Mouse (Mus musculus): ENCODE data around the gene Gja3.
"Not testable (repeated sequence)": the region's sequence is repeated elsewhere in the genome, so short reads cannot be mapped to it uniquely, and the experiment has no call there.

Gene Gja3

GRCm38 (mm10) chr14:57057563-57058321 is at the start of gene Gja3:
Gene Gja3 (minus strand): TSS chr14:57058100.
- no peak for DNase-seq

- no peak for DNase-seq
Observed at GRCm38 (mm10) chr14:57107091-57107490, 49.2 kb upstream of the Gja3 start.

- DNase-seq, result no peak
Observed at GRCm38 (mm10) chr14:57105721-57106120, 47.8 kb upstream of the Gja3 start.

GRCm38 (mm10) chr14:57105111-57105510 is 47.2 kb upstream of the Gja3 start:
- DNase-seq, result no peak

DNA sequence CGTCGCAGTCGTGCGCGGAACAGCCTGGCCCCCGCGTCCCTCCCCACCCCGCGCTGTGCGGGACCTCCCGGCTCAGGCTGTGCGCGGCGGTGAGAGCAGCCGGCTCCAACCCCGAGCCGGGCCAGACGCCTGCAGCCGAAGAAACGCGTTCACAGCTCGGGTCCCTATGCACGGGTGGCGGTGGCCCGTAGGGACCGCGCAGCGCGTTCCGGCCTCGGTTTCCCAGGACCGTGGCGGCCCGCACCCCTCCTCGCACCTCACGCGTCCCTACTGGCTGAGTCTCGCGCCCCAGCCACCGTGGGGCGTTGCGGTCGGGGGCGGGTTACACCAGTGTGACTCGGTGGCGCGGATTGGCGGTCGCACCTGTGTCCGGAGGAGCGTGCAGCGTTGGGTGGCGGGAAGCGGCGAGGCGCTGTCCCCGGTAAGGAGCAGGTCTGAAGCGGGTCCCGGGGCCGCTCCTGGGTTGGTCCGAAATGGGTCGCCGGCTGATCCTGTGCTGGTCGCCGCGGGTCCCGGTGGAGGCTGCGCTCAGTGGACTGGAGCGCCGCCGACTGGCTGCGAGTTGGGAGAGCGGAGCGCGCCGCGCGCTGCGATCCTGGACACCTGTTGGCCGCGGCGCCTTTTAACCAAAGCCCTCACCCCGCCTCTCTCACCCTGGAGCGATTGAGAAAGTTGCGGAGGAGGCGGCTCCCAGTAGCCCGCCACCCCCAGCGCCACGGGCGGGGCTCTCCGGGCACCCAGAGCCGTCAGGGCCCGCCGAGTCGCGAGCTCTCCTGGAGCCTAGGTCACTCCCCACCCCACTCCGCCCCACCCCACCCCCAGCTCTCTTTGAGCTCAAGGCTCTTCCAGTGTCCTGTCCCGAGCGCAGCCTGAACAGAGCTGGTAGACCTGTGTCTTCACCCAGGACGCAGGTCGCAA is 46.5 kb upstream of the Gja3 start, which contains the start of gene Gjb2:
TSS of gene Gjb2 (minus strand) at position 597 of the 918 bp plus-strand sequence.
- DNase-seq, result peak; percentile 6

DNA sequence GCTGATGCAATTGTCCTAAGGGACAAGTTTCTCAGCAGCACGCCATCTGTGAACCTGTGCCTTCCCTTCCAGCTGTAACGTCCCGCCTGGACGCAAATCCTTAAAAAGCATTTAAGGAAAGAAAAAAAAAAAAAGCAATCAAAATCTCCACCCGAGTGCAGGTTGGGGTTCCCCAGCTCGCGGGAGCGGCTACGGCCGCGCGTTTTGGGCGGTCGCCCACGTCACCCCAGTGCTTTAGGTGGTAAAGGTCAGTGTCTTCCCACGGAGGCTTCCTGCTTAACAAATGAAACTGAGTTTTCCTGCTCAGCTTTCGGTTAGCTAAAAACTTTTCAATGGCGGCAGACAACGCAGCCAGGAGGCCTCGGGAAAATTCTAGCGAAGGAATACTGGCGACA is 45.8 kb upstream of the Gja3 start:
- DNase-seq, result no peak

- DNase-seq, result no peak
Observed at GRCm38 (mm10) chr14:57103121-57103520, 45.2 kb upstream of the Gja3 start.

- DNase-seq, result no peak
Observed at GRCm38 (mm10) chr14:57101623-57102022, 43.7 kb upstream of the Gja3 start.

DNA sequence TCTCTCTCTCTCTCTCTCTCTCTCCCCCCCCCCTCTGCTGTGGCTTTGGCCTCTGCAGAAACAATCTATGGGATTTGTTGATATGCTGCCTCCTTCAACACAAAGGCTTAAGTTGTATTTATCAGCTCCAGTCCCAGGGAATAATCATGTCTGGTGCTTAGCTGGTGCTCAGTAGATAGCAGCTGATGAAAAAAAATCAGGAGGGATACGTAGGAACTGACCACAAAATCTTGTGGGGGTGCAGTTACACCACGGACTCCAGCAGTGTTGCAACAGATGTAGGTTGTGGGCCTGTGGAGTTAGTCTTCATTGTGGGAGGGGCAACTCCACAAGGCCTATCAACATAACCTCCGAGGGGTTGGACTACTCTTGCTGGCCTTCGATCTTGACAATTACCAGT is 38.0 kb upstream of the Gja3 start:
- DNase-seq, result no peak

DNA sequence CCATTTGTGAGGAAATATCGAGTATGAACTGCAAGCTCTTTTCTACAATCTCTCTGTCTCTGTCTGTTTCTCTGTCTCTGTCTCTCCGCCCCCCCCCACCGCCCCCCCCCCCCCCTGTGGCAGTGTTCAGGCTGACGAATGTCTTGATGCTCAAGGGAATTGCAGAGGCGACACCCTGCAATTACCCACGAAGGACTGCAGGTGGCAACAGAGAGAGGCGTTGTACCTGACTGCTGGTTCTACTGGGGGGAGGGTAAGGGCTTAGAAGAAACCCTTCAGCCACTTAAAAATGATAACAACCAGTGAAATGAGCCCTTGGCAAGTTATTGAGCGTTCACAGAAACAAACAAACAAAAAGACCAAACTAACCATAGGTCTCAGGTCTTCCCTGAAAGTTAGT is 35.1 kb upstream of the Gja3 start:
- DNase-seq, result peak; percentile 58

GRCm38 (mm10) chr14:57090001-57090400 is 32.1 kb upstream of the Gja3 start:
- no peak for DNase-seq

DNA sequence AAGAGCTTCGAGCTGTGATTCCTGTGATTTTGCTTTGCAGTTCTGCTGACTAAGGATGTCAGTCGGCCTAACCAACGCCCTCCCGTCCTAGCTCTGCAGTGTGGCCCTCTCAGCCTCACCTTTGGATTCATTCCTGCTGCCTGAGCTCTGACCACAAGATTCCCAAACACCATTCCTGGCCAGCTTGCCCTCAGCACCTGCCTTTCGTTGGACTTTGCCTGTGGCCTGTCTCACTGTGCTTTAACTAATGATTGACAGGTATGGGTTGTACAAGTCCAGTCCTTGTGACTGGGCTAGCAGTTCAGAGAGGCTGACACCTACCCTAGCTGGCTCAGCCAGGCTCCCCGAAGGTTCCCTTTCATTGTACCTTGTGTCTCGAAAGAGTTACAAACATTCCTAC is 31.2 kb upstream of the Gja3 start:
- DNase-seq, result no peak

- DNase-seq, result no peak
Observed at GRCm38 (mm10) chr14:57084180-57084668, 26.3 kb upstream of the Gja3 start.

GRCm38 (mm10) chr14:57082863-57083262 is 25.0 kb upstream of the Gja3 start:
- no peak for DNase-seq

DNA sequence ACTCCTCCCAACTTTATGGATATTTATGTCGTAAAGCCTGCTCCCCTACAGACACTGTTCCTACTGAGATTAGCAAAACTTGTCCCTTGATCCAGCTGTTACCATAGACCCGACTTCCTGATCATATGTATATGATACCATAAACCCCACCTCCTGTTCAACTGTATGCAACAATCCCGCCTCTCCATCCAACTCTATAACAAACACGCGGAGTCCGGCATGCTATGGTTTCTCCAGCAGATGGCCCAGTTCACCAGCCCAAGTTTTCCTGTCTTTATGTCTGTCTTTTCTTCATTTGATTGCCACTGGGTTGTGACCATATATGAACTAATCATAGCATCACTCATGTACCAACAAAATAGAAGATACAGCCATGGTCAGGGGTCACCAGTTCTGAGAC is 17.6 kb upstream of the Gja3 start:
- no peak for DNase-seq

- not testable (repeated sequence) for DNase-seq
Observed at GRCm38 (mm10) chr14:57069906-57070305, 12.0 kb upstream of the Gja3 start.

DNA sequence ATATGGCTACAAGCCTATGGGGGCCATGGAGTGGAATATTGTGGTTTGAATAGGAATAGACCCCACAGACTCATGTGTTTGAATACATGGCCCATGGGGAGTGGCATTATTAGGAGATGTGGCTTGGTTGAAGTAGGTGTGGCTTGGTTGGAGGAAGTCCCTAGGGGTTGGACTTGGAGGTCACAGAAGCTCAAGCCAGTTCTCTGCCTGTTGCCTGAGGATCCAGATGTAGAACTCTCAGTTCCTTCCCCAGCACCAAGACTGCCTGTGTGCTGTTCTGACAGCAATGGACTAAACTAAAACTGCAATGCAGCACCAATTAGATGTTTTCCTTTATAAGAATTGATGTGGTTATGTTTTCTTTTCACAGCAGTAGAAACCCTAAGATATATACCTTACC is 8.2 kb upstream of the Gja3 start:
- no peak for DNase-seq

DNA sequence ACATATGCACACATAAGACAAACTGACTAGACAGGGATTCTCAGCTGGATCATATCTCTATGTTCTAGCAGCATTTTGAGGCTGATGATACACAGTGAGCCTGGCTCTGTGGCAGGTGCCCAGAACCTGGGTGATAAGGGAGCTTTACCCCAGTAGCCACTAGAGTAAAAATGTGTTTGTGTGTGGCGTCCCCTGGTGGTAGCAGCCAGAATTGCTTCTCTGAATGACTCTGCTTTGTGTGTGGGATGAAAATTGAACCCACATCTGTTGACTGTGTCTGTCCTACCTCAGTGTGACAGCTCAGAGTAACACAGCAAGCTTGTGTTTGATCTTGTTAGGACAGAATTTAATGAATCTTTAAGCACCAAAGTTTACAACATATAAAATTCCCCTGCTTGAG is 2.2 kb upstream of the Gja3 start:
- DNase-seq, result peak; percentile 37

GRCm38 (mm10) chr14:57057204-57057562 is 717 bp downstream of the Gja3 start:
- DNase-seq, result no peak

DNA sequence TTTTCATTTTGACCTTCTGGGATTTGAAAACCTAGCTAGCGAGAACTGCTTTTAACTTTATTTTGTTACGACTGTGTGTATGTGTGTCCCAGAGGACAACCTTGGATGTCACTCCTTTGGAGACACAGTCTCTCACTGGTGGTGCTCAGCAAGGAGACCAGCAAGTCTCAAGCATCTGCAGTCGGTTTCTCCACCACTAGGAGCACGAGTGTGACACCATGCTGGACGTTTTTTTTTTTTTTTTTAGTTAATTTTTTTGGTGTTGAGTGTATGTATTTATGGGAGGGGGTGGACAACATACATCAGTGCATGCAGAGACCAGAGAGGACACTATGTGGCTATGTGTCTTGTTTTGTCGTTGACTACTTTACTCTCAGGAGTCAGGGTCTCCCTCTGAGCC is 5.2 kb downstream of the Gja3 start:
- no peak for DNase-seq

GRCm38 (mm10) chr14:57043863-57044262 is 14.0 kb downstream of the Gja3 start:
- DNase-seq, result no peak

- DNase-seq, result no peak
Observed at GRCm38 (mm10) chr14:57041439-57041838, 16.5 kb downstream of the Gja3 start.

GRCm38 (mm10) chr14:57034926-57035498 is 22.9 kb downstream of the Gja3 start:
- no peak for DNase-seq

- no peak for DNase-seq
Observed at GRCm38 (mm10) chr14:57034135-57034534, 23.8 kb downstream of the Gja3 start.

All from layer of hippocampus, adult 9-11 months (tissue).